Mouse (Mus musculus): ENCODE measurements around the gene Abhd17a. TPM values are rescaled to one million over a fixed set of nuclear protein-coding genes. Genes with fewer than 3 reads are reported as not detected.

The Abhd17a gene
- total and polyA plus RNA-seq, 3 experiments = 37.2 to 49.1 (median 48.0) TPM

GRCm38 (mm10) chr10:80561116-80561944 is 28.8 kb downstream of the Abhd17a start, which contains the start of gene Rexo1:
Gene Rexo1, minus strand, starts transcription at chr10:80561560.
- dilution Hi-C loops (cut with MboI; ENCODE audit: extremely low pct_ligation_motif_present, extremely low pct_unique_long_range_greater_than_20kb, low sequenced_read_pairs) (no loop called here), in situ Hi-C loops (cut with MboI; ENCODE audit: low pct_ligation_motif_present, low pct_unique_long_range_greater_than_20kb, low sequenced_read_pairs) (no loop called here)
- Histone ChIP-seq H3K4me1 (ENCODE audit: control insufficient read depth in 1 of 2, insufficient read depth in 2 of 2) (peaks cover 18 to 52% of the 10 kb centered on the region in 2 experiments), H3K27ac (ENCODE audit: insufficient read depth, low read depth) (peak within 1 kb of the TSS; percentile 66), H3K9ac (ENCODE audit: insufficient read depth, low read depth) (peak within 1 kb of the TSS; percentile 91), H3K9me3 (replicated peaks; ENCODE audit: low read length) (no peaks in the 10 kb centered on the region), H3K27me3 (replicated peaks) (no peaks in the 10 kb centered on the region), H3K4me3 (replicated peaks in 1 of 3; ENCODE audit: low read depth in 2 of 3, low read length in 2 of 3, poor library complexity in 1 of 3) (peak within 1 kb of the TSS; percentile 71 to 98 (median 93)), H3K36me3 (replicated peaks in 1 of 2; ENCODE audit: control insufficient read depth in 1 of 2, insufficient read depth in 1 of 2, low read length in 1 of 2) (peaks cover 0 to 58% of the 10 kb centered on the region in 2 experiments), H3K4me2 (ENCODE audit: insufficient read depth, low read depth, poor library complexity, severe bottlenecking) (peak within 1 kb of the TSS; percentile 72), H3K79me2 (replicated peaks; ENCODE audit: control insufficient read depth, extremely low read depth, insufficient read depth, poor library complexity, severe bottlenecking) (peaks cover 48% of the 10 kb centered on the region)
- no peak for TF ChIP-seq USF1 (IDR thresholded peaks at IDR 0.05; ENCODE audit: low read depth, low read length)
- peak; percentile 69 for TF ChIP-seq NELFE (IDR thresholded peaks at IDR 0.05; ENCODE audit: low read depth, low read length)
- TF ChIP-seq MAZ (IDR thresholded peaks at IDR 0.05; ENCODE audit: low read depth, low read length) = no peak
- TF ChIP-seq PAX5 (IDR thresholded peaks at IDR 0.05; ENCODE audit: low read length) = no peak
- TF ChIP-seq SMC3 (IDR thresholded peaks at IDR 0.05; ENCODE audit: low read depth, low read length) = peak; percentile 65
- no peak for TF ChIP-seq EP300 (IDR thresholded peaks at IDR 0.05; ENCODE audit: low read length)
- TF ChIP-seq CHD1 (IDR thresholded peaks at IDR 0.05; ENCODE audit: low read depth, low read length) = no peak
- TF ChIP-seq E2F4 (IDR thresholded peaks at IDR 0.05; ENCODE audit: insufficient replicate concordance, low read depth, low read length) = no peak
- TF ChIP-seq TBP (conservative IDR thresholded peaks at IDR 0.05; ENCODE audit: low read depth, low read length) = 0 out of 2 replicates have a peak, but pooled peaks have one; percentile 46
- TF ChIP-seq ZC3H11A (IDR thresholded peaks at IDR 0.05; ENCODE audit: low read depth, low read length) = no peak
- TF ChIP-seq ETS1 (conservative IDR thresholded peaks at IDR 0.05; ENCODE audit: low read depth, low read length) = no peak
- TF ChIP-seq KAT2A (IDR thresholded peaks at IDR 0.05; ENCODE audit: insufficient replicate concordance, low read length) = peak; percentile 88; the same call in 1 of the 2 replicates
- TF ChIP-seq JUN (IDR thresholded peaks at IDR 0.05; ENCODE audit: insufficient read depth, low read depth, low read length) = no peak
- TF ChIP-seq BHLHE40 (IDR thresholded peaks at IDR 0.05; ENCODE audit: low read depth, low read length) = no peak
- TF ChIP-seq RCOR1 (conservative IDR thresholded peaks at IDR 0.05; ENCODE audit: low read depth, low read length) = no peak
- no peak; the same call in 1 of the 2 replicates for TF ChIP-seq GABPA (IDR thresholded peaks at IDR 0.05; ENCODE audit: insufficient replicate concordance, low read depth, low read length)
- TF ChIP-seq TCF12 (IDR thresholded peaks at IDR 0.05; ENCODE audit: low read depth, low read length) = peak; percentile 80
- peak; percentile 100 for TF ChIP-seq MAX (IDR thresholded peaks at IDR 0.05; ENCODE audit: low read length)
- no peak for TF ChIP-seq JUND (conservative IDR thresholded peaks at IDR 0.05; ENCODE audit: low read depth, low read length)
- TF ChIP-seq CTCF (conservative IDR thresholded peaks at IDR 0.05 in 1 of 2, IDR thresholded peaks at IDR 0.05 in 1 of 2; ENCODE audit: low read depth in 2 of 2, low read length in 2 of 2) = peak; percentile 31 to 88; a peak in 3 of 4 replicates
- no peak for TF ChIP-seq POLR2AphosphoS2 (IDR thresholded peaks at IDR 0.05; ENCODE audit: low read depth, low read length)
- no peak for TF ChIP-seq MXI1 (IDR thresholded peaks at IDR 0.05; ENCODE audit: low read depth, low read length)
- peak; percentile 95 for TF ChIP-seq HCFC1 (IDR thresholded peaks at IDR 0.05; ENCODE audit: low read depth, low read length)
- no peak for TF ChIP-seq UBTF (IDR thresholded peaks at IDR 0.05; ENCODE audit: low read depth, low read length)
- TF ChIP-seq IRF4 (IDR thresholded peaks at IDR 0.05; ENCODE audit: low read depth, low read length) = no peak
- TF ChIP-seq MAFK (IDR thresholded peaks at IDR 0.05; ENCODE audit: insufficient replicate concordance, low read length) = no peak
- TF ChIP-seq MEF2A (IDR thresholded peaks at IDR 0.05; ENCODE audit: borderline replicate concordance, low read depth, low read length) = peak; percentile 49; the same call in 1 of the 2 replicates
- no peak for TF ChIP-seq ZNF384 (IDR thresholded peaks at IDR 0.05; ENCODE audit: low read depth, low read length)
- TF ChIP-seq MYC (IDR thresholded peaks at IDR 0.05; ENCODE audit: low read depth, low read length) = peak; percentile 64; the same call in 1 of the 2 replicates
- TF ChIP-seq ZKSCAN1 (IDR thresholded peaks at IDR 0.05; ENCODE audit: borderline replicate concordance, low read depth, low read length) = no peak
- peak; percentile 80 for TF ChIP-seq ELF1 (IDR thresholded peaks at IDR 0.05; ENCODE audit: low read depth, low read length)
- peak; percentile 45 for TF ChIP-seq ZMIZ1 (IDR thresholded peaks at IDR 0.05; ENCODE audit: low read depth, low read length)
- TF ChIP-seq SIN3A (IDR thresholded peaks at IDR 0.05; ENCODE audit: low read length) = peak; percentile 91
- TF ChIP-seq CHD2 (IDR thresholded peaks at IDR 0.05; ENCODE audit: low read length) = no peak
- no peak for TF ChIP-seq NRF1 (IDR thresholded peaks at IDR 0.05; ENCODE audit: low read depth, low read length)
- TF ChIP-seq USF2 (conservative IDR thresholded peaks at IDR 0.05; ENCODE audit: low read depth, low read length) = no peak
- TF ChIP-seq RAD21 (IDR thresholded peaks at IDR 0.05; ENCODE audit: low read depth, low read length) = peak; percentile 62
- TF ChIP-seq POLR2A (IDR thresholded peaks at IDR 0.05; ENCODE audit: low read depth, low read length) = peak; percentile 79
- DNase-seq (ENCODE audit: extremely low read depth) = peak; percentile 92

Measured in CH12.LX (cell line).